Mouse (Mus musculus) limb, embryonic 14.5 days (tissue): ENCODE measurements around the gene Zfp57. TPM values are rescaled to one million over a fixed set of nuclear protein-coding genes. Genes with fewer than 3 reads are reported as not detected.
A peak's percentile ranks its signal among the peaks of the same experiment; 100 is the strongest.

ENCODE experiments used
- ATAC-seq: fragments of 200-750 bp; cut with Nextera tagmentation; 2 replicates; pipeline ENCODE4 v1.8.0; 2017; ENCODE audit warnings: low read depth, moderate number of reproducible peaks, moderate TSS enrichment; ENCODE audit not compliant: low FRiP score
- DNase-seq: peaks from one replicate; pipeline ENCODE4 v3.0.0-alpha.2; 2015; ENCODE audit warnings: low spot score
- H3K27ac ChIP-seq: fragments of 300-500 bp; sonication (generic); replicated peaks from 2 replicates; pipeline ENCODE4 v1.5.1; 2014; ENCODE audit warnings: low read depth, mild to moderate bottlenecking, low read length, moderate library complexity, mixed read lengths
- H3K27me3 ChIP-seq: fragments of 300-500 bp; sonication (generic); 2 replicates; pipeline ENCODE4 v1.6.1; 2014; ENCODE audit warnings: low read length, mixed read lengths; ENCODE audit not compliant: control insufficient read depth, insufficient read depth
- H3K36me3 ChIP-seq: fragments of 300-500 bp; sonication (generic); 2 replicates; pipeline ENCODE4 v1.6.1; 2014; ENCODE audit warnings: mild to moderate bottlenecking, low read length, moderate library complexity, mixed read lengths; ENCODE audit not compliant: control insufficient read depth, insufficient read depth
- H3K4me1 ChIP-seq: fragments of 300-500 bp; sonication (generic); 2 replicates; pipeline ENCODE4 v1.6.1; 2014; ENCODE audit warnings: antibody characterized with exemption, low read length, mixed read lengths; ENCODE audit not compliant: control insufficient read depth, insufficient read depth
- H3K4me2 ChIP-seq: fragments of 300-500 bp; sonication (generic); replicated peaks from 2 replicates; pipeline ENCODE4 v1.6.1; 2014; ENCODE audit warnings: low read depth, mild to moderate bottlenecking, low read length, moderate library complexity; ENCODE audit not compliant: severe bottlenecking
- H3K4me3 ChIP-seq: fragments of 300-500 bp; sonication (generic); replicated peaks from 2 replicates; pipeline ENCODE4 v1.5.1; 2014; ENCODE audit warnings: low read length
- H3K9ac ChIP-seq: fragments of 300-500 bp; sonication (generic); 2 replicates; pipeline ENCODE4 v1.6.1; 2014; ENCODE audit warnings: mild to moderate bottlenecking, low read depth, low read length, moderate library complexity; ENCODE audit not compliant: severe bottlenecking
- H3K9me3 ChIP-seq: fragments of 300-500 bp; sonication (generic); 2 replicates; pipeline ENCODE4 v1.6.1; 2016; ENCODE audit warnings: low read length; ENCODE audit not compliant: control insufficient read depth
- POLR2A ChIP-seq: fragments of 200-500 bp; IDR thresholded peaks from 2 replicates; pipeline ENCODE4 v1.8.0; 2012; ENCODE audit warnings: inconsistent platforms, mild to moderate bottlenecking, moderate library complexity, borderline replicate concordance; ENCODE audit not compliant: insufficient read depth, insufficient read length; ENCODE audit errors: extremely low read depth
- WGBS: fragments of 180-500 bp; shearing (Covaris S2); extraction: QIAGEN DNeasy Blood & Tissue Kit; methylation state at CpG from one replicate; pipeline ENCODE4 v1.1.7; 2014; 5-methylcytosine and 5-hydroxymethylcytosine counted together
- polyA plus RNA-seq, 2 experiments: library from polyadenylated mRNA; depleted of rRNA in 1 of 2; stranded (reverse) in 1 of 2; unstranded in 1 of 2; fragments of >200 nt; fragmentation: Nextera tagmentation in 1 of 2; extraction: Ambion mirVana in 1 of 2; gene quantifications; 2 replicates each; pipeline versions ENCODE4 v1.2.1 to v1.2.3; 2012 to 2014

Zfp57 gene
- polyA plus RNA-seq (2012; rRNA removed) (140 and 149 TPM in 2 replicates), polyA plus RNA-seq (2014; fragmentation: Nextera tagmentation; extraction: Ambion mirVana) (85.9 and 86.1 TPM in 2 replicates)

DNA sequence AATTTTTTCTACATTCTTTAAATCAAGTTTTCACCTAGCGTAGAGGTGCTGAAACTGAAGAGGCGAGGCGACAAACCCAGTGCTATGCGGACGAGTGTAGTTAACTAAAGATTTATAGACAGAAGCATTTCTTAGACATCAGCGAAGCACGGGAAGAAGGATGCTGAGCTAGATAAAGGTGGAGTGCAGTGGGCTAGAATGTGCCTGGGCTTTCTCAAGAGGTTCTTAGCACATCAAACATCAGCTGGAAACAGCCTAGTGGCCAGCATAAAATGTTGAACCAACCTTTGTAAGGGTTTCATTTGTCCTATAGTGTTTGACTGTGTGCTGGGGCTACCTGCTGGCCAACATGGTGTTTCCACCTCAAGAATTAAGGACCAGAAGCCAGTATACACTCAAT lies at the start of gene Zfp57:
TSS of gene Zfp57 (plus strand) at position 301 of the 400 bp plus-strand sequence.
- TF ChIP-seq POLR2A: no peak
- 92% methylated on average over 7 of the region's 7 CpGs for WGBS
- no peaks in the 10 kb centered on the region for H3K27me3 ChIP-seq
- no peak within 1 kb of the TSS for H3K9ac ChIP-seq
- H3K36me3 ChIP-seq: peaks cover 9% of the 10 kb centered on the region
- H3K9me3 ChIP-seq: no peaks in the 10 kb centered on the region
- H3K4me2 ChIP-seq: peak within 1 kb of the TSS; percentile 72
- peak within 1 kb of the TSS; percentile 79 for H3K4me3 ChIP-seq
- H3K27ac ChIP-seq: no peak within 1 kb of the TSS
- H3K4me1 ChIP-seq: peaks cover 9% of the 10 kb centered on the region
- no peak for ATAC-seq
- no peak for DNase-seq

- no peak overlapping the region for H3K27ac ChIP-seq
- 92% methylated on average over 2 of the region's 2 CpGs for WGBS
- H3K27me3 ChIP-seq: no peaks in the 10 kb centered on the region
- peaks cover 30% of the 10 kb centered on the region for H3K36me3 ChIP-seq
- H3K4me1 ChIP-seq: peaks cover 4% of the 10 kb centered on the region
- no peak for DNase-seq
- H3K9ac ChIP-seq: no peak overlapping the region
- no peak for ATAC-seq
- H3K4me2 ChIP-seq: no peak overlapping the region
- no peak overlapping the region for H3K4me3 ChIP-seq
- no peaks in the 10 kb centered on the region for H3K9me3 ChIP-seq
- no peak for TF ChIP-seq POLR2A
Measured at GRCm38 (mm10) chr17:36952631-36953030, 48.3 kb upstream of the Zfp57 start.

DNA sequence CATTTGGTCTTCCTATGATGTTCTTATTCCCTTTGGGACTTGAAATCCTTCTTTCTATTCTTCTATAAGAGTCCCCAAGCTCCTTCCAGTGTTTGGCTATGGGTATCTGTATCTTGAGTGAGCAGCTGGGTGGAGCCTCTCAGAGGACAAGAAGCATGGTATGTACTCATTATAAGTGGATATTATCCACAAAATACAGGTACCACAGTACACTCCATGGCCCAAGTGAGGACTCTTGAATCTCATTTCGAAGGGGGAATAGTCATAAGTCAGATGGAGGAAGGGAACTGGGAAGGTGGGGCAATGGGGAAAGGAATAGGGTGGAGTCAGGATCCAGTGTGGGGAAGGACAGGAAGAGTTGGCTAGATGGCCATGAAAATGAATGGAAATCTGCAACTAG lies 47.9 kb upstream of the Zfp57 start:
- 86% methylated on average over 1 of the region's 1 CpGs for WGBS
- Histone ChIP-seq H3K9ac (no peak overlapping the region), H3K27me3 (no peaks in the 10 kb centered on the region), H3K4me1 (peaks cover 4% of the 10 kb centered on the region), H3K36me3 (peaks cover 30% of the 10 kb centered on the region), H3K4me2 (no peak overlapping the region), H3K9me3 (no peaks in the 10 kb centered on the region), H3K4me3 (no peak overlapping the region), H3K27ac (no peak overlapping the region)
- DNase-seq (no peak), ATAC-seq (no peak)
- TF ChIP-seq POLR2A: no peak

GRCm38 (mm10) chr17:36957999-36958743 lies 42.8 kb upstream of the Zfp57 start, which contains the start of the genes Znrd1 and Znrd1as:
Gene Znrd1, minus strand, starts transcription at chr17:36958559.
Gene Znrd1as, plus strand, starts transcription at chr17:36958592.
- TF ChIP-seq POLR2A: 0 out of 2 replicates have a peak, but pooled peaks have one; percentile 35
- Histone ChIP-seq H3K27me3 (no peaks in the 10 kb centered on the region), H3K9ac (peak within 1 kb of the TSS; percentile 77), H3K4me2 (peak within 1 kb of the TSS; percentile 72), H3K9me3 (no peaks in the 10 kb centered on the region), H3K4me3 (peak within 1 kb of the TSS; percentile 70), H3K27ac (peak within 1 kb of the TSS; percentile 82), H3K36me3 (peaks cover 19% of the 10 kb centered on the region; the same call in 1 of the 2 replicates), H3K4me1 (peaks cover 7% of the 10 kb centered on the region)
- ATAC-seq (peak; percentile 99), DNase-seq (peak; percentile 97)
- under 1% methylated on average over 46 of the region's 46 CpGs for WGBS

GRCm38 (mm10) chr17:36958884-36959283 lies 42.1 kb upstream of the Zfp57 start:
- peak overlapping the region; percentile 82 for H3K27ac ChIP-seq
- H3K36me3 ChIP-seq: peaks cover 19% of the 10 kb centered on the region; the same call in 1 of the 2 replicates
- ATAC-seq: no peak
- H3K4me2 ChIP-seq: peak overlapping the region; percentile 72
- no peak for TF ChIP-seq POLR2A
- no peaks in the 10 kb centered on the region for H3K9me3 ChIP-seq
- H3K9ac ChIP-seq: peak overlapping the region; percentile 77
- peaks cover 7% of the 10 kb centered on the region for H3K4me1 ChIP-seq
- WGBS: 10% methylated on average over 12 of the region's 12 CpGs
- H3K4me3 ChIP-seq: peak overlapping the region; percentile 70
- H3K27me3 ChIP-seq: no peaks in the 10 kb centered on the region
- DNase-seq: no peak
